Mouse (Mus musculus): ENCODE measurements around the gene Hsd3b2. TPM values are rescaled to one million over a fixed set of nuclear protein-coding genes. Genes with fewer than 3 reads are reported as not detected.

Hsd3b2 gene
- not detected in 2 replicates for polyA plus RNA-seq (2012; ENCODE audit: low replicate concordance)

GRCm38 (mm10) chr3:98724376-98724775 lies at the start of gene Hsd3b2:
TSS of gene Hsd3b2 (minus strand) at chr3:98724543.

Other genes starting within 250 kb of the Hsd3b2 start
- not detected in 2 replicates for gene Hsd3b4, start 214.0 kb downstream of the Hsd3b2 start, polyA plus RNA-seq (2012; ENCODE audit: low replicate concordance)
- gene Gm10681, start 135.7 kb downstream of the Hsd3b2 start, polyA plus RNA-seq (2012; ENCODE audit: low replicate concordance): not detected in 2 replicates
- not detected in 2 replicates for gene Hsd3b5, start 94.3 kb downstream of the Hsd3b2 start, polyA plus RNA-seq (2012; ENCODE audit: low replicate concordance)
- gene Hsd3b3, start 38.6 kb upstream of the Hsd3b2 start, polyA plus RNA-seq (2012; ENCODE audit: low replicate concordance): not detected in 2 replicates
- 0.23 and 0.25 TPM in 2 replicates for gene Hsd3b6, start 89.9 kb upstream of the Hsd3b2 start, polyA plus RNA-seq (2012; ENCODE audit: low replicate concordance)
- 0.34 and 0.48 TPM in 2 replicates for gene Hsd3b1, start 135.3 kb upstream of the Hsd3b2 start, polyA plus RNA-seq (2012; ENCODE audit: low replicate concordance)
- not detected in 2 replicates for gene Hao2, start 168.7 kb upstream of the Hsd3b2 start, polyA plus RNA-seq (2012; ENCODE audit: low replicate concordance)